Mouse (Mus musculus): ENCODE measurements around the gene Mical3. TPM values are rescaled to one million over a fixed set of nuclear protein-coding genes. Genes with fewer than 3 reads are reported as not detected.

Gene Mical3
- polyA plus RNA-seq, 1 experiment, result 17.8 TPM

DNA sequence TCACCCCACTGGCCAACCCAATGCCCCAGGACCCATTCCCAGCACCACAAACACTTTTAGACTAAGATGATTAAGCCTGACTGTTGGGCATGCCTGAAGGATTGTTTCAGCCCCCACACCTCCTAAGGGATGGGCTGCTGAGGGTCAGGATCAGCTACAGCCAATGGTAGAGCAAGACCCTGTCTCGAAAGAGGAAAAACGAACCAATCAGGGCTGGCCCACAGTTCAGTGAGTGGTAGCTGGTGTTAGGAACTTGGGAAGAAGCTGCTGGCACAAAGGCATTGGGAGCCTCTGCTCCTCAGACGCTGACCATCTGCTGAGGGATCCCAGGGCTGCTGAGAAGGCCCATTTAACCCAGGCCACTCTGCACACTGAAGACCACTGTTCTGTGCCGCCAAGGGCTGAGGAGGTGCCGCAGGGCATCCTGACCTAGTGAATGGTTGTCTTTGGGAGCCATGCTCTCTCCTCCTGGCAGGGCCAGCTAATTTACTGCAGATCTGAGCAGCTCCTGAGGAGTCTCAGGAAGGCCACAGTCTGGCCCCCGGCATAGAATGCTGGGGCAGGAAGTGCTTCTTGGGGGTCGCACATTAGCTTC is 36.7 kb upstream of the Mical3 start:
- Histone ChIP-seq H3K27me3 (replicated peaks) (peaks cover 81% of the 10 kb centered on the region), H3K36me3 (replicated peaks; ENCODE audit: low read length) (no peaks in the 10 kb centered on the region), H3K4me1 (no peaks in the 10 kb centered on the region; the same call in 1 of the 2 replicates), H3K9me3 (peaks cover 19% of the 10 kb centered on the region), H3K4me3 (replicated peaks) (no peak overlapping the region)
- no peak for TF ChIP-seq GATA1 (IDR thresholded peaks at IDR 0.05; ENCODE audit: borderline replicate concordance, low read length)
- no peak for TF ChIP-seq FLI1 (IDR thresholded peaks at IDR 0.05; ENCODE audit: low read length)

- TF ChIP-seq FLI1 (IDR thresholded peaks at IDR 0.05; ENCODE audit: low read length) (no peak), GATA1 (IDR thresholded peaks at IDR 0.05; ENCODE audit: borderline replicate concordance, low read length) (no peak)
- H3K27me3 ChIP-seq (replicated peaks), result peaks cover 81% of the 10 kb centered on the region
- peaks cover 6% of the 10 kb centered on the region for H3K4me1 ChIP-seq
- peaks cover 19% of the 10 kb centered on the region for H3K9me3 ChIP-seq
- H3K36me3 ChIP-seq (replicated peaks; ENCODE audit: low read length), result no peaks in the 10 kb centered on the region
- no peak overlapping the region for H3K4me3 ChIP-seq (replicated peaks)
These were observed 35.3 kb upstream of the Mical3 start for GRCm38 (mm10) chr6:121166098-121166552.

DNA sequence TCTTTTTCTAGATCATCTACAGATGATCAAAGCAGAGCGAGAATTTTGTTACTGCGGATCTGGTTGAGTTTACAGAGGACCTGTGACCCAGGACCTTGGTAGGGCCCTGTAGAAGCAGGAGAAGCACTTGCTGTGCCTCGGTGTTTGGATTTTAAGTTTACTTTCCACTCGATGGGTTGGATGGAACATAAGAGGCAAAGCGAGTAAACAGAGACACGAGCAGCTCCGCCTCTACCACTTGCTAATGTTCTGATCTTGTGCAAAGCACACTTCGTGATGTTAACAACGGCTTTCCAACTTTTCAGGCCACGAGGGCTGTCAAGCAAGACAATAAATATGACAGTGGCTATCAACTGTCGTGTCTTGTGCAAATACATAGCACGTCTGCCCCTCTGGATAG is 31.8 kb upstream of the Mical3 start:
- TF ChIP-seq FLI1 (IDR thresholded peaks at IDR 0.05; ENCODE audit: low read length), result no peak
- no peak for TF ChIP-seq GATA1 (IDR thresholded peaks at IDR 0.05; ENCODE audit: borderline replicate concordance, low read length)
- peaks cover 81% of the 10 kb centered on the region for H3K27me3 ChIP-seq (replicated peaks)

GRCm38 (mm10) chr6:121160126-121160525 is 29.3 kb upstream of the Mical3 start:
- Histone ChIP-seq H3K4me1 (peaks cover 6% of the 10 kb centered on the region), H3K4me3 (replicated peaks) (no peak overlapping the region), H3K9me3 (no peaks in the 10 kb centered on the region), H3K36me3 (replicated peaks; ENCODE audit: low read length) (no peaks in the 10 kb centered on the region), H3K27me3 (replicated peaks) (peaks cover 80% of the 10 kb centered on the region)
- TF ChIP-seq GATA1 (IDR thresholded peaks at IDR 0.05; ENCODE audit: borderline replicate concordance, low read length), result no peak
- TF ChIP-seq FLI1 (IDR thresholded peaks at IDR 0.05; ENCODE audit: low read length), result no peak

More for the DNA sequence above, 31.8 kb upstream of the Mical3 start:
- Histone ChIP-seq H3K9me3 (peaks cover 6% of the 10 kb centered on the region), H3K4me1 (peaks cover 6% of the 10 kb centered on the region), H3K36me3 (replicated peaks; ENCODE audit: low read length) (no peaks in the 10 kb centered on the region), H3K4me3 (replicated peaks) (no peak overlapping the region)

- H3K4me1 ChIP-seq, result peaks cover 6% of the 10 kb centered on the region
- H3K36me3 ChIP-seq (replicated peaks; ENCODE audit: low read length), result no peaks in the 10 kb centered on the region
- H3K27me3 ChIP-seq (replicated peaks), result peaks cover 80% of the 10 kb centered on the region
- H3K9me3 ChIP-seq, result no peaks in the 10 kb centered on the region
- no peak overlapping the region for H3K4me3 ChIP-seq (replicated peaks)
- TF ChIP-seq GATA1 (IDR thresholded peaks at IDR 0.05; ENCODE audit: borderline replicate concordance, low read length) (no peak), FLI1 (IDR thresholded peaks at IDR 0.05; ENCODE audit: low read length) (no peak)
These were observed 28.8 kb upstream of the Mical3 start for GRCm38 (mm10) chr6:121159616-121160015.

DNA sequence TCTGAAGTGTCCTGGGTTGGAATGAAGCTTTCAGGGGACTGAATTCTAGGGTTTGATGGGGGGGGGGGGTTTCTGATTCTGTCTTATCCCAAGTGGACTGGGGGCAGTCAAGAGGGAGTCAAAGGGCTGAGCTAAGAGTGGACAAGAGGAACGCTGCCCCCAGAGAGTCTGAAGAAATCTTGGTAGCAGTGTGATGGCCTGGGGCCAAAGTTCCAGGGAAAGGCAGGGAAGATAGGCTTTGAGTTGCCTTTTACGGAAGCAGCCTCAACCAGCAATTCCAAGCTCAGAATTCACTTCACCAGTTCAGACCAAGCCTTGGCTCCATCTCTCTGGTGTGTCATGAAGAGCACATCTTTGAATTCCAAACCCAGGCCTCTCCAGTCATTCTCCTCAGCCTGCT is 25.2 kb upstream of the Mical3 start:
- H3K36me3 ChIP-seq (replicated peaks; ENCODE audit: low read length), result no peaks in the 10 kb centered on the region
- H3K9me3 ChIP-seq, result no peaks in the 10 kb centered on the region; the same call in 1 of the 2 replicates
- H3K4me1 ChIP-seq, result no peaks in the 10 kb centered on the region
- H3K27me3 ChIP-seq (replicated peaks), result peaks cover 84% of the 10 kb centered on the region
- H3K4me3 ChIP-seq (replicated peaks), result no peak overlapping the region
- TF ChIP-seq GATA1 (IDR thresholded peaks at IDR 0.05; ENCODE audit: borderline replicate concordance, low read length) (no peak), FLI1 (IDR thresholded peaks at IDR 0.05; ENCODE audit: low read length) (no peak)

GRCm38 (mm10) chr6:121154451-121155300 is 23.9 kb upstream of the Mical3 start:
- no peak for TF ChIP-seq GATA1 (IDR thresholded peaks at IDR 0.05; ENCODE audit: borderline replicate concordance, low read length)
- TF ChIP-seq FLI1 (IDR thresholded peaks at IDR 0.05; ENCODE audit: low read length), result no peak
- peaks cover 3% of the 10 kb centered on the region for H3K9me3 ChIP-seq
- no peaks in the 10 kb centered on the region for H3K4me1 ChIP-seq
- no peak overlapping the region for H3K4me3 ChIP-seq (replicated peaks)
- H3K27me3 ChIP-seq (replicated peaks), result peaks cover 80% of the 10 kb centered on the region
- H3K36me3 ChIP-seq (replicated peaks; ENCODE audit: low read length), result no peaks in the 10 kb centered on the region

GRCm38 (mm10) chr6:121153177-121153576 is 22.4 kb upstream of the Mical3 start:
- H3K4me3 ChIP-seq (replicated peaks), result no peak overlapping the region
- H3K4me1 ChIP-seq, result no peaks in the 10 kb centered on the region
- peaks cover 77% of the 10 kb centered on the region for H3K27me3 ChIP-seq (replicated peaks)
- H3K36me3 ChIP-seq (replicated peaks; ENCODE audit: low read length), result no peaks in the 10 kb centered on the region
- TF ChIP-seq FLI1 (IDR thresholded peaks at IDR 0.05; ENCODE audit: low read length) (no peak), GATA1 (IDR thresholded peaks at IDR 0.05; ENCODE audit: borderline replicate concordance, low read length) (no peak)
- peaks cover 3% of the 10 kb centered on the region for H3K9me3 ChIP-seq

- Histone ChIP-seq H3K4me1 (no peaks in the 10 kb centered on the region), H3K9me3 (peaks cover 3% of the 10 kb centered on the region), H3K27me3 (replicated peaks) (peaks cover 81% of the 10 kb centered on the region), H3K36me3 (replicated peaks; ENCODE audit: low read length) (no peaks in the 10 kb centered on the region), H3K4me3 (replicated peaks) (no peak overlapping the region)
- no peak for TF ChIP-seq FLI1 (IDR thresholded peaks at IDR 0.05; ENCODE audit: low read length)
- TF ChIP-seq GATA1 (IDR thresholded peaks at IDR 0.05; ENCODE audit: borderline replicate concordance, low read length), result no peak
These were observed 20.9 kb upstream of the Mical3 start for GRCm38 (mm10) chr6:121151732-121152131.

DNA sequence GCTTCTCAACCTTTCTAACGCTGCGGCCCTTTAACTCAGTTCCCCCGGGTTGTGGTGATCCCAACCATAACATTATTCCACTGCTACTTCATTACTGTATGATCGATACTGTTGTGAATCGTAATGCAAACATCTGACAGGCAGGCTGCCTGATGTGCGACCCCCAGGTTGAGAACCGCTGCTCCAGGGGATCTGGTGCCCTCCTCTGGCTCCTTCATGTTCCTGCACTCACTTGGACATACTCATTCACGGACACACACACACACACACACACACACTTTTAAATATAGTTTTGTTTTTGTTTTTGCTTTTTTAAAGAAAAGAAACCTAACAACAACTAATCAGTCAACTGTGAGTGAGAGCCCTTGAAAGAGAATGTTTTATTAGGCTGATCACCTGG is 19.3 kb upstream of the Mical3 start:
- no peaks in the 10 kb centered on the region for H3K36me3 ChIP-seq (replicated peaks; ENCODE audit: low read length)
- peaks cover 3% of the 10 kb centered on the region for H3K9me3 ChIP-seq
- H3K4me1 ChIP-seq, result no peaks in the 10 kb centered on the region
- H3K4me3 ChIP-seq (replicated peaks), result no peak overlapping the region
- H3K27me3 ChIP-seq (replicated peaks), result peaks cover 80% of the 10 kb centered on the region
- TF ChIP-seq GATA1 (IDR thresholded peaks at IDR 0.05; ENCODE audit: borderline replicate concordance, low read length) (no peak), FLI1 (IDR thresholded peaks at IDR 0.05; ENCODE audit: low read length) (no peak)
